Comparison of ENCODE assay signal across 15 mouse cellular contexts in genomic region chr17:17491622-17492001, GRCm38 (mm10).
DNase-seq lines count a peak whose midpoint lies in the region; ATAC-seq and TF ChIP-seq lines count a peak whose summit lies in the region.
"Had no signal": no experiment of that assay in that cellular context is flagged by ENCODE, and none has a peak within 500 bp of the region (broad histone marks: within the 10 kb centered on the region; RNA-seq: fewer than 3 reads in every experiment).

No protein-coding gene starts in this region.

- ATAC-seq in heart, embryonic 13.5 days (ENCODE audit: extremely low read depth, insufficient number of reproducible peaks, low FRiP score, low TSS enrichment), result no peak
- ATAC-seq in intestine, postnatal 0 days, result peak; percentile 59; the same call in 1 of the 2 replicates
- ATAC-seq in stomach, embryonic 16.5 days (ENCODE audit: insufficient read depth, low FRiP score), result peak; percentile 29; the same call in 1 of the 2 replicates
- ATAC-seq: forebrain, embryonic 16.5 days; midbrain, embryonic 13.5 days had no signal

- H3K79me2 ChIP-seq in liver, adult 2 months (ENCODE audit: control insufficient read depth, insufficient read depth, low read length), result no peaks in the 10 kb centered on the region

- no peak for DNase-seq in heart, postnatal 14 days
- DNase-seq in liver, adult 2 months (ENCODE audit: extremely low read depth, low read depth, low spot score), result peak; percentile 24
- DNase-seq in liver (no peak), adipocyte (ENCODE audit: low spot score) (no peak)
- no peak for DNase-seq in T-cell, adult 2 months (ENCODE audit: low spot score)
- DNase-seq: adrenal gland, adult 2 months; cerebellum, adult 11-12 months; gastrocnemius, postnatal 14 days; lung, adult 18-20 months had no signal

- H3K9me3 ChIP-seq in heart, embryonic 13.5 days, result no peaks in the 10 kb centered on the region
- no peaks in the 10 kb centered on the region for H3K9me3 ChIP-seq in intestine, postnatal 0 days (ENCODE audit: control insufficient read depth)
- H3K9me3 ChIP-seq in stomach, embryonic 16.5 days (replicated peaks; ENCODE audit: control insufficient read depth, low read length), result no peaks in the 10 kb centered on the region
- H3K9me3 ChIP-seq: midbrain, embryonic 13.5 days had no signal

- H3K4me3 ChIP-seq in heart, embryonic 13.5 days, result no peak overlapping the region
- no peak overlapping the region for H3K4me3 ChIP-seq in liver, adult 2 months (ENCODE audit: insufficient read depth, low read depth, low read length)
- no peak overlapping the region for H3K4me3 ChIP-seq in intestine, postnatal 0 days (ENCODE audit: low read depth, low read length)
- no peak overlapping the region for H3K4me3 ChIP-seq in stomach, embryonic 16.5 days (replicated peaks; ENCODE audit: low read length)
- H3K4me3 ChIP-seq: midbrain, embryonic 13.5 days had no signal

- intact Hi-C loops in heart, postnatal 14 days (cut with DNase I), result no loop called here

- H3K36me3 ChIP-seq in heart, embryonic 13.5 days, result no peaks in the 10 kb centered on the region
- H3K36me3 ChIP-seq in liver, adult 2 months (ENCODE audit: control insufficient read depth, insufficient read depth, low read length), result no peaks in the 10 kb centered on the region
- no peaks in the 10 kb centered on the region for H3K36me3 ChIP-seq in intestine, postnatal 0 days (ENCODE audit: control insufficient read depth, insufficient read depth)
- H3K36me3 ChIP-seq in stomach, embryonic 16.5 days (ENCODE audit: control insufficient read depth, insufficient read depth, low read length), result no peaks in the 10 kb centered on the region
- H3K36me3 ChIP-seq: midbrain, embryonic 13.5 days had no signal

- WGBS in heart, embryonic 13.5 days, result 61% methylated on average over 7 of the region's 7 CpGs
- 35% methylated on average over 7 of the region's 7 CpGs for WGBS in liver, adult 2 months
- WGBS in intestine, postnatal 0 days, result 35% methylated on average over 7 of the region's 7 CpGs
- 34% methylated on average over 7 of the region's 7 CpGs for WGBS in stomach, embryonic 16.5 days

- TF ChIP-seq POLR2A in liver, adult 2 months (IDR thresholded peaks at IDR 0.05; ENCODE audit: extremely low read depth, insufficient read depth, low read length), result no peak

- TF ChIP-seq CTCF in liver, adult 2 months (IDR thresholded peaks at IDR 0.05; ENCODE audit: low read depth, low read length), result no peak
- no peak for TF ChIP-seq CTCF in intestine, postnatal 0 days (IDR thresholded peaks at IDR 0.05; ENCODE audit: low read depth)

- no peak overlapping the region for H3K9ac ChIP-seq in heart, embryonic 13.5 days
- H3K9ac ChIP-seq in liver, adult 2 months (ENCODE audit: low read depth, low read length), result no peak overlapping the region
- no peak overlapping the region for H3K9ac ChIP-seq in intestine, postnatal 0 days (ENCODE audit: low read depth, low read length)
- H3K9ac ChIP-seq in stomach, embryonic 16.5 days (ENCODE audit: low read length), result no peak overlapping the region
- H3K9ac ChIP-seq: midbrain, embryonic 13.5 days had no signal

- peak overlapping the region; percentile 18; the same call in 1 of the 2 replicates for H3K4me2 ChIP-seq in heart, embryonic 13.5 days
- no peak overlapping the region for H3K4me2 ChIP-seq in intestine, postnatal 0 days (replicated peaks; ENCODE audit: low read depth)
- peak overlapping the region; percentile 17; the same call in 1 of the 2 replicates for H3K4me2 ChIP-seq in stomach, embryonic 16.5 days (ENCODE audit: low read depth, low read length)
- H3K4me2 ChIP-seq: midbrain, embryonic 13.5 days had no signal

- no peaks in the 10 kb centered on the region for H3K27me3 ChIP-seq in heart, embryonic 13.5 days (replicated peaks)
- no peaks in the 10 kb centered on the region for H3K27me3 ChIP-seq in liver, adult 2 months (ENCODE audit: control insufficient read depth, insufficient read depth, low read length)
- H3K27me3 ChIP-seq in intestine, postnatal 0 days (replicated peaks; ENCODE audit: control insufficient read depth, insufficient read depth, low read length), result no peaks in the 10 kb centered on the region
- H3K27me3 ChIP-seq in stomach, embryonic 16.5 days (ENCODE audit: control insufficient read depth, insufficient read depth, low read length), result no peaks in the 10 kb centered on the region
- H3K27me3 ChIP-seq: midbrain, embryonic 13.5 days had no signal

- 0 out of 2 replicates have a peak, but pooled peaks cover 3% of the 10 kb centered on the region for H3K4me1 ChIP-seq in heart, embryonic 13.5 days
- no peaks in the 10 kb centered on the region for H3K4me1 ChIP-seq in liver, adult 2 months (ENCODE audit: control insufficient read depth, insufficient read depth, low read length)
- H3K4me1 ChIP-seq in intestine, postnatal 0 days (replicated peaks; ENCODE audit: control insufficient read depth, insufficient read depth, low read length), result no peaks in the 10 kb centered on the region
- no peaks in the 10 kb centered on the region for H3K4me1 ChIP-seq in stomach, embryonic 16.5 days (ENCODE audit: control insufficient read depth, insufficient read depth, low read length)
- H3K4me1 ChIP-seq: midbrain, embryonic 13.5 days had no signal

- no peak overlapping the region for H3K27ac ChIP-seq in heart, embryonic 13.5 days (replicated peaks)
- no peak overlapping the region for H3K27ac ChIP-seq in liver, adult 2 months (replicated peaks; ENCODE audit: insufficient read depth, low read depth, low read length)
- H3K27ac ChIP-seq in intestine, postnatal 0 days (ENCODE audit: low read depth, low read length), result no peak overlapping the region
- no peak overlapping the region for H3K27ac ChIP-seq in stomach, embryonic 16.5 days (ENCODE audit: low read length)
- H3K27ac ChIP-seq: macrophage; midbrain, embryonic 13.5 days had no signal
